8 mouse cellular contexts compared by ENCODE assay signal in genomic region chr2:30067031-30067888, GRCm38 (mm10). TPM values are rescaled to one million over a fixed set of nuclear protein-coding genes. Genes with fewer than 3 reads are reported as not detected.
DNase-seq lines count a peak whose midpoint lies in the region; ATAC-seq lines count a peak whose summit lies in the region.

No protein-coding gene starts in this region.

- DNase-seq in gastrocnemius, postnatal 10 days, result peak; percentile 47
- DNase-seq in gastrocnemius, adult 18-20 months (ENCODE audit: low spot score), result no peak
- peak; percentile 62 for DNase-seq in brain, adult 2 months (ENCODE audit: low read depth, low spot score)
- peak; percentile 77 for DNase-seq in induced T-regulatory cell, adult 2 months (ENCODE audit: low read depth)
- DNase-seq in liver, result peak; percentile 58
- DNase-seq in neural tube, embryonic 10.5 days (ENCODE audit: extremely low spot score, low spot score), result peak; percentile 73
- peak; percentile 62 for DNase-seq in testis, postnatal 10 days (ENCODE audit: low spot score)

- peak; percentile 37 for ATAC-seq in forebrain, embryonic 13.5 days

- H3K4me2 ChIP-seq in forebrain, embryonic 13.5 days, result peak overlapping the region; percentile 82

- H3K4me1 ChIP-seq in forebrain, embryonic 13.5 days, result peaks cover 46% of the 10 kb centered on the region

- H3K36me3 ChIP-seq in forebrain, embryonic 13.5 days (ENCODE audit: poor library complexity, severe bottlenecking), result peaks cover 30% of the 10 kb centered on the region

- H3K9me3 ChIP-seq in forebrain, embryonic 13.5 days (replicated peaks), result no peaks in the 10 kb centered on the region

- peak overlapping the region; percentile 100 for H3K4me3 ChIP-seq in forebrain, embryonic 13.5 days

- under 1% methylated on average over 53 of the region's 69 CpGs for WGBS in forebrain, embryonic 13.5 days

- H3K27ac ChIP-seq in forebrain, embryonic 13.5 days, result peak overlapping the region; percentile 100

- no peaks in the 10 kb centered on the region for H3K27me3 ChIP-seq in forebrain, embryonic 13.5 days

- peak overlapping the region; percentile 100 for H3K9ac ChIP-seq in forebrain, embryonic 13.5 days

RNA-seq across cellular contexts. Expression of gene Set, which starts 10.1 kb away (rescaled TPM):
- 100 to 1,000 TPM; 128 to 134 TPM for total RNA-seq in gastrocnemius, postnatal 10 days (2021)
- total RNA-seq in gastrocnemius, adult 18-20 months (2021), result 100 to 1,000 TPM in 1 of 2 experiments, 10 to 100 TPM in 1; 87.1 to 104 TPM
- 587 and 610 TPM in 2 replicates for polyA plus RNA-seq in forebrain, embryonic 13.5 days (2015; fragmentation: Nextera tagmentation; extraction: Ambion mirVana)

RNA-seq across cellular contexts. Expression of gene Pkn3, which starts 10.2 kb away (rescaled TPM):
- 1 to 10 TPM; 4.5 to 8.3 TPM for total RNA-seq in gastrocnemius, postnatal 10 days (2021)
- total RNA-seq in gastrocnemius, adult 18-20 months (2021), result 1 to 10 TPM; 2.5 to 3.9 TPM
- polyA plus RNA-seq in forebrain, embryonic 13.5 days (2015; fragmentation: Nextera tagmentation; extraction: Ambion mirVana), result 5.7 and 6.7 TPM in 2 replicates

RNA-seq across cellular contexts. Expression of gene Wdr34, which starts 18.6 kb away (rescaled TPM):
- 1 to 10 TPM; 4.7 to 5.4 TPM for total RNA-seq in gastrocnemius, postnatal 10 days (2021)
- total RNA-seq in gastrocnemius, adult 18-20 months (2021), result 1 to 10 TPM; 3.6 to 4.3 TPM
- 50.8 and 57.2 TPM in 2 replicates for polyA plus RNA-seq in forebrain, embryonic 13.5 days (2015; fragmentation: Nextera tagmentation; extraction: Ambion mirVana)

RNA-seq across cellular contexts. Expression of gene Zdhhc12, which starts 26.2 kb away (rescaled TPM):
- total RNA-seq in gastrocnemius, postnatal 10 days (2021), result 1 to 10 TPM; 3.4 to 4.2 TPM
- 1 to 10 TPM; 2.1 to 2.8 TPM for total RNA-seq in gastrocnemius, adult 18-20 months (2021)
- polyA plus RNA-seq in forebrain, embryonic 13.5 days (2015; fragmentation: Nextera tagmentation; extraction: Ambion mirVana), result 21.0 and 21.2 TPM in 2 replicates

RNA-seq across cellular contexts. Expression of gene Zer1, which starts 57.1 kb away (rescaled TPM):
- 10 to 100 TPM; 18.9 to 21.7 TPM for total RNA-seq in gastrocnemius, postnatal 10 days (2021)
- 10 to 100 TPM; 23.5 to 24.1 TPM for total RNA-seq in gastrocnemius, adult 18-20 months (2021)
- polyA plus RNA-seq in forebrain, embryonic 13.5 days (2015; fragmentation: Nextera tagmentation; extraction: Ambion mirVana), result 10.5 and 10.9 TPM in 2 replicates
